Mouse (Mus musculus) telencephalon, adult 2 months (tissue): ENCODE measurements around the gene Tnc.

ENCODE experiments used
- DNase-seq: peaks from one replicate; pipeline ENCODE4 v3.0.0-alpha.2; 2011; ENCODE audit warnings: low read depth, low spot score

Gene Tnc

GRCm38 (mm10) chr4:64025591-64025990, 21.2 kb downstream of the Tnc start:
- no peak for DNase-seq

GRCm38 (mm10) chr4:64024041-64024779, 22.6 kb downstream of the Tnc start:
- no peak for DNase-seq

GRCm38 (mm10) chr4:64020930-64021589, 25.8 kb downstream of the Tnc start:
- DNase-seq = no peak

GRCm38 (mm10) chr4:64020151-64020550, 26.7 kb downstream of the Tnc start:
- no peak for DNase-seq

GRCm38 (mm10) chr4:64011308-64011707, 35.5 kb downstream of the Tnc start:
- no peak for DNase-seq

- DNase-seq = no peak
Observed at GRCm38 (mm10) chr4:64009936-64010335, 36.9 kb downstream of the Tnc start.

GRCm38 (mm10) chr4:64005198-64005597, 41.6 kb downstream of the Tnc start:
- no peak for DNase-seq

- DNase-seq = no peak
Observed at GRCm38 (mm10) chr4:64003677-64004076, 43.1 kb downstream of the Tnc start.

- peak; percentile 53 for DNase-seq
Observed at GRCm38 (mm10) chr4:64002168-64002567, 44.6 kb downstream of the Tnc start.

- no peak for DNase-seq
Observed at GRCm38 (mm10) chr4:64000788-64001187, 46.0 kb downstream of the Tnc start.

- DNase-seq = no peak
Observed at GRCm38 (mm10) chr4:64000293-64000692, 46.5 kb downstream of the Tnc start.

- DNase-seq = no peak
Observed at GRCm38 (mm10) chr4:63993462-63994113, 53.2 kb downstream of the Tnc start.

- no peak for DNase-seq
Observed at GRCm38 (mm10) chr4:63990216-63990615, 56.6 kb downstream of the Tnc start.

GRCm38 (mm10) chr4:63988090-63988489, 58.7 kb downstream of the Tnc start:
- DNase-seq = no peak

- no peak for DNase-seq
Observed at GRCm38 (mm10) chr4:63986576-63986975, 60.2 kb downstream of the Tnc start.

- no peak for DNase-seq
Observed at GRCm38 (mm10) chr4:63983098-63983445, 63.7 kb downstream of the Tnc start.

- no peak for DNase-seq
Observed at GRCm38 (mm10) chr4:63982425-63983097, 64.3 kb downstream of the Tnc start.

GRCm38 (mm10) chr4:63980211-63980794, 66.5 kb downstream of the Tnc start:
- DNase-seq = no peak

- DNase-seq = no peak
Observed at GRCm38 (mm10) chr4:63979635-63980034, 67.2 kb downstream of the Tnc start.

- no peak for DNase-seq
Observed at GRCm38 (mm10) chr4:63972536-63972935, 74.3 kb downstream of the Tnc start.

- no peak for DNase-seq
Observed at GRCm38 (mm10) chr4:63971762-63972161, 75.1 kb downstream of the Tnc start.

GRCm38 (mm10) chr4:63970925-63971324, 75.9 kb downstream of the Tnc start:
- DNase-seq = no peak
